14 mouse cellular contexts compared by ENCODE assay signal in the genomic region with DNA sequence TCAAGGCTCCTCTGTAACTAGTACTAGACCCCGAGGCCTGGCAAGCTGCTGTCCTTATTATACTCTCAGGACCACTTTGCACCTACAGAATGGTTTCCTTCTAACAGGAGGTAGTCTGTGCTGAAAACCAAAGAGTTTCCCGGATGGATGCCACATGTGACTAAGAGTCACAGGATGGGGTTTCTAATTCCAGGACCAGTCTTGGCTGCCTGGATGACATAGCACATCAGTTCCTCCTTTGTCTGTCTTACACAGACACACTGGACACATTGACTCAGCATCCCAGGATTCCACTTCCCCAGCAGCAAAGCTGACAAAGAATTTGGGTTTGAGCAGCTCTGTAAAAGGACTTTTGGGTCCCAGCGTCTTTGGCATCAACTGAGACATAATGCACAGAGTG. TPM values are rescaled to one million over a fixed set of nuclear protein-coding genes. Genes with fewer than 3 reads are reported as not detected.
A peak's percentile ranks its signal among the peaks of the same experiment; 100 is the strongest.
DNase-seq lines count a peak whose midpoint lies in the region; ATAC-seq and TF ChIP-seq lines count a peak whose summit lies in the region.
"Had no signal": no experiment of that assay in that cellular context is flagged by ENCODE, and none has a peak within 500 bp of the region (broad histone marks: within the 10 kb centered on the region; RNA-seq: fewer than 3 reads in every experiment).

No protein-coding gene starts in this region.

- H3K9ac ChIP-seq in hindbrain, embryonic 13.5 days = no peak overlapping the region
- H3K9ac ChIP-seq in hindbrain, postnatal 0 days (replicated peaks; ENCODE audit: low read length) = no peak overlapping the region
- no peak overlapping the region for H3K9ac ChIP-seq in stomach, embryonic 16.5 days (ENCODE audit: low read length)
- H3K9ac ChIP-seq in stomach, postnatal 0 days (ENCODE audit: low read length) = no peak overlapping the region
- no peak overlapping the region for H3K9ac ChIP-seq in midbrain, embryonic 16.5 days (ENCODE audit: low read depth, low read length)
- H3K9ac ChIP-seq: embryonic facial prominence, embryonic 12.5 days; forebrain, postnatal 0 days; hindbrain, embryonic 14.5 days had no signal

- no peak for DNase-seq in hindbrain, postnatal 0 days (ENCODE audit: low spot score)
- no peak for DNase-seq in stomach, postnatal 0 days (ENCODE audit: low spot score)
- DNase-seq in layer of hippocampus, postnatal 25 days (ENCODE audit: extremely low spot score in 1 of 2, low spot score in 1 of 2) = no peak
- DNase-seq in natural killer cell, adult 2 months (ENCODE audit: low spot score in 2 of 2) = no peak
- DNase-seq: cerebellum, adult 9-11 months; forebrain, postnatal 0 days; left cerebral cortex, postnatal 4 days; lung, postnatal 10 days had no signal

- H3K27ac ChIP-seq in hindbrain, embryonic 13.5 days = 0 out of 2 replicates have a peak overlapping the region, but pooled peaks have one; percentile 19
- no peak overlapping the region for H3K27ac ChIP-seq in hindbrain, postnatal 0 days
- peak overlapping the region; percentile 10; the same call in 1 of the 2 replicates for H3K27ac ChIP-seq in stomach, embryonic 16.5 days (ENCODE audit: low read length)
- H3K27ac ChIP-seq in stomach, postnatal 0 days (replicated peaks) = no peak overlapping the region; the same call in 1 of the 2 replicates
- H3K27ac ChIP-seq in midbrain, embryonic 16.5 days (ENCODE audit: low read length) = no peak overlapping the region
- H3K27ac ChIP-seq: embryonic facial prominence, embryonic 12.5 days; hindbrain, embryonic 14.5 days had no signal

- no peaks in the 10 kb centered on the region for H3K9me3 ChIP-seq in hindbrain, embryonic 13.5 days
- H3K9me3 ChIP-seq in hindbrain, postnatal 0 days (ENCODE audit: low read length) = no peaks in the 10 kb centered on the region
- no peaks in the 10 kb centered on the region for H3K9me3 ChIP-seq in stomach, embryonic 16.5 days (replicated peaks; ENCODE audit: control insufficient read depth, low read length)
- H3K9me3 ChIP-seq in stomach, postnatal 0 days (ENCODE audit: control insufficient read depth, low read length) = no peaks in the 10 kb centered on the region
- H3K9me3 ChIP-seq in midbrain, embryonic 16.5 days (replicated peaks; ENCODE audit: control insufficient read depth, low read length, poor library complexity, severe bottlenecking) = no peaks in the 10 kb centered on the region; the same call in 1 of the 2 replicates
- H3K9me3 ChIP-seq: embryonic facial prominence, embryonic 12.5 days had no signal

- peaks cover 20% of the 10 kb centered on the region for H3K36me3 ChIP-seq in hindbrain, embryonic 13.5 days
- no peaks in the 10 kb centered on the region for H3K36me3 ChIP-seq in hindbrain, postnatal 0 days (ENCODE audit: insufficient read depth, low read length)
- H3K36me3 ChIP-seq in stomach, embryonic 16.5 days (ENCODE audit: control insufficient read depth, insufficient read depth, low read length) = no peaks in the 10 kb centered on the region
- 0 out of 2 replicates have a peak, but pooled peaks cover 2% of the 10 kb centered on the region for H3K36me3 ChIP-seq in stomach, postnatal 0 days (ENCODE audit: control insufficient read depth, insufficient read depth, low read length)
- H3K36me3 ChIP-seq in midbrain, embryonic 16.5 days (ENCODE audit: control insufficient read depth, insufficient read depth, low read length) = peaks cover 9% of the 10 kb centered on the region; the same call in 1 of the 2 replicates

- H3K4me1 ChIP-seq in hindbrain, embryonic 13.5 days (replicated peaks) = peaks cover 54% of the 10 kb centered on the region
- peaks cover 19% of the 10 kb centered on the region for H3K4me1 ChIP-seq in hindbrain, postnatal 0 days (ENCODE audit: insufficient read depth, low read length)
- peaks cover 7% of the 10 kb centered on the region for H3K4me1 ChIP-seq in stomach, embryonic 16.5 days (ENCODE audit: control insufficient read depth, insufficient read depth, low read length)
- H3K4me1 ChIP-seq in stomach, postnatal 0 days (replicated peaks; ENCODE audit: control insufficient read depth, insufficient read depth) = no peaks in the 10 kb centered on the region
- H3K4me1 ChIP-seq in midbrain, embryonic 16.5 days (ENCODE audit: control insufficient read depth, insufficient read depth, low read length) = peaks cover 21% of the 10 kb centered on the region

- no peak overlapping the region for H3K4me2 ChIP-seq in hindbrain, embryonic 13.5 days
- H3K4me2 ChIP-seq in hindbrain, postnatal 0 days (ENCODE audit: low read depth, low read length) = no peak overlapping the region
- H3K4me2 ChIP-seq in stomach, embryonic 16.5 days (ENCODE audit: low read depth, low read length) = no peak overlapping the region
- no peak overlapping the region for H3K4me2 ChIP-seq in stomach, postnatal 0 days (replicated peaks; ENCODE audit: low read depth)
- H3K4me2 ChIP-seq in midbrain, embryonic 16.5 days (ENCODE audit: low read length) = no peak overlapping the region
- H3K4me2 ChIP-seq: embryonic facial prominence, embryonic 12.5 days; hindbrain, embryonic 14.5 days had no signal

- no peak for ATAC-seq in hindbrain, embryonic 13.5 days (ENCODE audit: low FRiP score)
- no peak for ATAC-seq in hindbrain, postnatal 0 days
- ATAC-seq in stomach, embryonic 16.5 days (ENCODE audit: insufficient read depth, low FRiP score) = no peak
- no peak for ATAC-seq in stomach, postnatal 0 days (ENCODE audit: low FRiP score, low TSS enrichment)
- 0 out of 2 replicates have a peak, but pooled peaks have one; percentile 15 for ATAC-seq in granulocyte monocyte progenitor cell, adult 5-6 weeks (replicated peaks; ENCODE audit: poor library complexity, severe bottlenecking)
- ATAC-seq in midbrain, embryonic 16.5 days = no peak
- ATAC-seq: forebrain, postnatal 0 days had no signal

- TF ChIP-seq CTCF in hindbrain, postnatal 0 days (IDR thresholded peaks at IDR 0.05; ENCODE audit: low read depth) = no peak
- no peak for TF ChIP-seq CTCF in stomach, postnatal 0 days (IDR thresholded peaks at IDR 0.05; ENCODE audit: low read depth)

- no peak overlapping the region for H3K4me3 ChIP-seq in hindbrain, embryonic 13.5 days
- no peak overlapping the region for H3K4me3 ChIP-seq in hindbrain, postnatal 0 days (ENCODE audit: low read length)
- H3K4me3 ChIP-seq in stomach, embryonic 16.5 days (replicated peaks; ENCODE audit: low read length) = no peak overlapping the region
- no peak overlapping the region for H3K4me3 ChIP-seq in stomach, postnatal 0 days (ENCODE audit: low read depth, low read length)
- H3K4me3 ChIP-seq in midbrain, embryonic 16.5 days (ENCODE audit: low read depth, low read length) = no peak overlapping the region
- H3K4me3 ChIP-seq: embryonic facial prominence, embryonic 12.5 days had no signal

- TF ChIP-seq EP300 in stomach, postnatal 0 days (optimal IDR thresholded peaks at IDR 0.05) = no peak

- 0 out of 2 replicates have a peak, but pooled peaks cover 3% of the 10 kb centered on the region for H3K27me3 ChIP-seq in hindbrain, embryonic 13.5 days
- H3K27me3 ChIP-seq in hindbrain, postnatal 0 days (ENCODE audit: insufficient read depth, low read length) = no peaks in the 10 kb centered on the region
- H3K27me3 ChIP-seq in stomach, embryonic 16.5 days (ENCODE audit: control insufficient read depth, insufficient read depth, low read length) = no peaks in the 10 kb centered on the region
- H3K27me3 ChIP-seq in stomach, postnatal 0 days (ENCODE audit: control insufficient read depth, insufficient read depth, low read length) = no peaks in the 10 kb centered on the region
- H3K27me3 ChIP-seq in midbrain, embryonic 16.5 days (ENCODE audit: control insufficient read depth, insufficient read depth, low read depth, low read length) = no peaks in the 10 kb centered on the region
- H3K27me3 ChIP-seq: embryonic facial prominence, embryonic 12.5 days had no signal

- 71% methylated on average over 3 of the region's 3 CpGs for WGBS in hindbrain, embryonic 13.5 days
- 62% methylated on average over 3 of the region's 3 CpGs for WGBS in hindbrain, postnatal 0 days
- WGBS in stomach, embryonic 16.5 days = 77% methylated on average over 3 of the region's 3 CpGs
- WGBS in stomach, postnatal 0 days = 68% methylated on average over 3 of the region's 3 CpGs
- 83% methylated on average over 3 of the region's 3 CpGs for WGBS in midbrain, embryonic 16.5 days

RNA-seq across cellular contexts. Expression of a gene that starts 17.1 kb away (rescaled TPM):
- polyA plus RNA-seq in hindbrain, embryonic 13.5 days (2015; fragmentation: Nextera tagmentation; extraction: Ambion mirVana) = 34.8 and 35.7 TPM in 2 replicates
- total RNA-seq in hindbrain, postnatal 0 days (2014; rRNA removed) = 48.7 and 53.8 TPM in 2 replicates
- 15.6 and 17.4 TPM in 2 replicates for polyA plus RNA-seq in hindbrain, postnatal 0 days (2015; fragmentation: Nextera tagmentation; extraction: Ambion mirVana)
- 26.7 and 29.9 TPM in 2 replicates for polyA plus RNA-seq in stomach, embryonic 16.5 days (2015; fragmentation: Nextera tagmentation; extraction: Ambion mirVana)
- 10.2 TPM in 2 replicates for polyA plus RNA-seq in stomach, postnatal 0 days (2015; fragmentation: Nextera tagmentation; extraction: Ambion mirVana)
- 2.1 and 2.5 TPM in 2 replicates for total RNA-seq in granulocyte monocyte progenitor cell, adult 5-6 weeks (2014; fragmentation: Nextera tagmentation)
- total RNA-seq in granulocyte monocyte progenitor cell, adult 5-6 weeks (2017) = 2.4 and 3.1 TPM in 2 replicates
- 23.4 and 33.3 TPM in 2 replicates for polyA plus RNA-seq in midbrain, embryonic 16.5 days (2015; fragmentation: Nextera tagmentation; extraction: Ambion mirVana)
- total RNA-seq in layer of hippocampus, postnatal 25 days (2021) = 10 to 100 TPM; 53.0 to 65.4 TPM

Comparison
In these comparisons a context has a peak if more than half of its experiments do, and no peak if none do; other contexts are left out.
1. H3K27ac ChIP-seq: peak in hindbrain, embryonic 13.5 days (single experiment) and stomach, embryonic 16.5 days (single experiment); none in hindbrain, postnatal 0 days (single experiment), stomach, postnatal 0 days (single experiment) and midbrain, embryonic 16.5 days (single experiment).